In genomic region chr8:104205292-104205691, GRCm38 (mm10) we compare ENCODE assay signal across 19 mouse cellular contexts. TPM values are rescaled to one million over a fixed set of nuclear protein-coding genes. Genes with fewer than 3 reads are reported as not detected.
"Had no signal": no experiment of that assay in that cellular context is flagged by ENCODE, and none has a peak within 500 bp of the region (broad histone marks: within the 10 kb centered on the region; RNA-seq: fewer than 3 reads in every experiment).

No protein-coding gene starts in this region.

- H3K4me3 ChIP-seq: layer of hippocampus, adult 2 months; limb, embryonic 12.5 days; liver, embryonic 13.5 days; lung, embryonic 15.5 days; midbrain, embryonic 15.5 days; neural tube, embryonic 13.5 days had no signal

- H3K27me3 ChIP-seq: limb, embryonic 12.5 days; lung, embryonic 15.5 days; midbrain, embryonic 15.5 days; neural tube, embryonic 13.5 days had no signal

- H3K4me2 ChIP-seq: limb, embryonic 12.5 days; liver, embryonic 13.5 days; lung, embryonic 15.5 days; midbrain, embryonic 15.5 days; neural tube, embryonic 13.5 days had no signal

- H3K4me1 ChIP-seq: limb, embryonic 12.5 days; liver, embryonic 13.5 days; lung, embryonic 15.5 days; midbrain, embryonic 15.5 days; neural tube, embryonic 13.5 days had no signal

- H3K36me3 ChIP-seq: limb, embryonic 12.5 days; liver, embryonic 13.5 days; lung, embryonic 15.5 days; midbrain, embryonic 15.5 days; neural tube, embryonic 13.5 days had no signal

- H3K27ac ChIP-seq: kidney, postnatal 0 days; layer of hippocampus, adult 2 months; limb, embryonic 12.5 days; liver, embryonic 13.5 days; lung, embryonic 15.5 days; macrophage; midbrain, embryonic 15.5 days had no signal

- DNase-seq: kidney, adult 8-10 months; kidney, postnatal 36 days; liver; liver, embryonic 13.5 days; liver, postnatal 0 days; lung, postnatal 14 days; retina, postnatal 1 day; right cerebral cortex, postnatal 4 days; spleen, adult 18-20 months; thymus, adult 18-20 months; thymus, postnatal 25 days had no signal

- H3K9ac ChIP-seq: limb, embryonic 12.5 days; liver, embryonic 13.5 days; liver, postnatal 0 days; lung, embryonic 15.5 days; midbrain, embryonic 15.5 days; neural tube, embryonic 13.5 days had no signal

- ATAC-seq: liver, postnatal 0 days; midbrain, embryonic 15.5 days had no signal

- H3K9me3 ChIP-seq: limb, embryonic 12.5 days; liver, embryonic 13.5 days; lung, embryonic 15.5 days; midbrain, embryonic 15.5 days; neural tube, embryonic 13.5 days had no signal

RNA-seq across cellular contexts. Expression of gene Bean1, which starts 35.0 kb away (rescaled TPM):
- total RNA-seq: megakaryocyte-erythroid progenitor cell, adult 5-6 weeks had no signal
- polyA plus RNA-seq: liver, embryonic 13.5 days; liver, postnatal 0 days; macrophage had no signal
